21 mouse cellular contexts compared by ENCODE assay signal in genomic region chr19:59145492-59146140, GRCm38 (mm10). TPM values are rescaled to one million over a fixed set of nuclear protein-coding genes. Genes with fewer than 3 reads are reported as not detected.
DNase-seq lines count a peak whose midpoint lies in the region; ATAC-seq lines count a peak whose summit lies in the region.
"Had no signal": no experiment of that assay in that cellular context is flagged by ENCODE, and none has a peak within 500 bp of the region (broad histone marks: within the 10 kb centered on the region; RNA-seq: fewer than 3 reads in every experiment).

No protein-coding gene starts in this region.

- no peak overlapping the region for H3K4me2 ChIP-seq in embryonic facial prominence, embryonic 11.5 days (ENCODE audit: low read depth, low read length)
- H3K4me2 ChIP-seq in hindbrain, embryonic 16.5 days (ENCODE audit: low read length): no peak overlapping the region
- H3K4me2 ChIP-seq in hindbrain, embryonic 12.5 days (replicated peaks): no peak overlapping the region
- H3K4me2 ChIP-seq: heart, embryonic 13.5 days; liver, embryonic 11.5 days; lung, embryonic 14.5 days; neural tube, embryonic 13.5 days had no signal

- peak; percentile 30 for DNase-seq in embryonic facial prominence, embryonic 11.5 days (ENCODE audit: low spot score)
- DNase-seq in embryonic facial prominence, embryonic 10.5 days (ENCODE audit: low spot score): no peak
- peak; percentile 35 to 59 for DNase-seq in right cerebral cortex, postnatal 10 days (ENCODE audit: low spot score in 2 of 2)
- no peak for DNase-seq in right cerebral cortex, postnatal 25 days
- DNase-seq in thymus, postnatal 14 days: no peak
- no peak for DNase-seq in cerebellum, adult 18-20 months
- DNase-seq: cerebellum, postnatal 25 days; heart, postnatal 36 days; lung, embryonic 14.5 days; lung, postnatal 4 days; thymus, postnatal 36 days had no signal

- no peaks in the 10 kb centered on the region for H3K4me1 ChIP-seq in embryonic facial prominence, embryonic 11.5 days (ENCODE audit: control insufficient read depth, insufficient read depth, low read length)
- H3K4me1 ChIP-seq in embryonic facial prominence, embryonic 10.5 days: peaks cover 3% of the 10 kb centered on the region; the same call in 1 of the 2 replicates
- no peaks in the 10 kb centered on the region for H3K4me1 ChIP-seq in hindbrain, embryonic 16.5 days (ENCODE audit: control insufficient read depth, insufficient read depth, low read depth, low read length)
- no peaks in the 10 kb centered on the region for H3K4me1 ChIP-seq in hindbrain, embryonic 12.5 days
- H3K4me1 ChIP-seq: heart, embryonic 13.5 days; limb, embryonic 10.5 days; neural tube, embryonic 13.5 days had no signal

- WGBS in embryonic facial prominence, embryonic 11.5 days: 51% methylated on average over 9 of the region's 9 CpGs
- 60% methylated on average over 9 of the region's 9 CpGs for WGBS in embryonic facial prominence, embryonic 10.5 days
- WGBS in hindbrain, embryonic 16.5 days: 46% methylated on average over 9 of the region's 9 CpGs
- 54% methylated on average over 9 of the region's 9 CpGs for WGBS in hindbrain, embryonic 12.5 days

- H3K9me3 ChIP-seq in embryonic facial prominence, embryonic 11.5 days (replicated peaks; ENCODE audit: control insufficient read depth, low read length): no peaks in the 10 kb centered on the region
- no peaks in the 10 kb centered on the region for H3K9me3 ChIP-seq in embryonic facial prominence, embryonic 10.5 days
- no peaks in the 10 kb centered on the region for H3K9me3 ChIP-seq in hindbrain, embryonic 16.5 days (ENCODE audit: control insufficient read depth, low read length)
- H3K9me3 ChIP-seq in hindbrain, embryonic 12.5 days (replicated peaks): no peaks in the 10 kb centered on the region
- H3K9me3 ChIP-seq: G1E; heart, embryonic 13.5 days; limb, embryonic 10.5 days; neural tube, embryonic 13.5 days had no signal

- no peaks in the 10 kb centered on the region for H3K36me3 ChIP-seq in embryonic facial prominence, embryonic 11.5 days (replicated peaks; ENCODE audit: control insufficient read depth, insufficient read depth, low read depth, low read length)
- no peaks in the 10 kb centered on the region for H3K36me3 ChIP-seq in embryonic facial prominence, embryonic 10.5 days (replicated peaks)
- H3K36me3 ChIP-seq in hindbrain, embryonic 16.5 days (ENCODE audit: control insufficient read depth, insufficient read depth, low read length): no peaks in the 10 kb centered on the region
- no peaks in the 10 kb centered on the region for H3K36me3 ChIP-seq in hindbrain, embryonic 12.5 days
- H3K36me3 ChIP-seq: G1E; heart, embryonic 13.5 days; limb, embryonic 10.5 days; neural tube, embryonic 13.5 days had no signal

- no peak overlapping the region for H3K27ac ChIP-seq in embryonic facial prominence, embryonic 11.5 days (replicated peaks; ENCODE audit: low read depth, low read length)
- no peak overlapping the region for H3K27ac ChIP-seq in embryonic facial prominence, embryonic 10.5 days (replicated peaks)
- no peak overlapping the region for H3K27ac ChIP-seq in hindbrain, embryonic 16.5 days (ENCODE audit: low read depth, low read length)
- no peak overlapping the region for H3K27ac ChIP-seq in hindbrain, embryonic 12.5 days
- H3K27ac ChIP-seq: heart, embryonic 13.5 days; limb, embryonic 10.5 days; neural tube, embryonic 13.5 days had no signal

- H3K4me3 ChIP-seq in embryonic facial prominence, embryonic 11.5 days (ENCODE audit: low read depth, low read length): no peak overlapping the region
- H3K4me3 ChIP-seq in embryonic facial prominence, embryonic 10.5 days: no peak overlapping the region
- H3K4me3 ChIP-seq in hindbrain, embryonic 16.5 days (ENCODE audit: low read length): no peak overlapping the region
- H3K4me3 ChIP-seq in hindbrain, embryonic 12.5 days: no peak overlapping the region
- H3K4me3 ChIP-seq: heart, embryonic 13.5 days; limb, embryonic 10.5 days; neural tube, embryonic 13.5 days had no signal

- no peak overlapping the region for H3K9ac ChIP-seq in embryonic facial prominence, embryonic 11.5 days (replicated peaks; ENCODE audit: low read length)
- H3K9ac ChIP-seq in hindbrain, embryonic 16.5 days (ENCODE audit: low read depth, low read length): no peak overlapping the region
- no peak overlapping the region for H3K9ac ChIP-seq in hindbrain, embryonic 12.5 days
- H3K9ac ChIP-seq: heart, embryonic 13.5 days; lung, embryonic 14.5 days; neural tube, embryonic 13.5 days had no signal

- no peaks in the 10 kb centered on the region for H3K27me3 ChIP-seq in embryonic facial prominence, embryonic 11.5 days (ENCODE audit: control insufficient read depth, insufficient read depth, low read length)
- 0 out of 2 replicates have a peak, but pooled peaks cover 15% of the 10 kb centered on the region for H3K27me3 ChIP-seq in embryonic facial prominence, embryonic 10.5 days (replicated peaks; ENCODE audit: low read depth, poor library complexity, severe bottlenecking)
- H3K27me3 ChIP-seq in hindbrain, embryonic 16.5 days (replicated peaks; ENCODE audit: control insufficient read depth, insufficient read depth, low read length): no peaks in the 10 kb centered on the region
- peaks cover 6% of the 10 kb centered on the region; the same call in 1 of the 2 replicates for H3K27me3 ChIP-seq in hindbrain, embryonic 12.5 days
- H3K27me3 ChIP-seq: neural tube, embryonic 13.5 days had no signal

- no peak for ATAC-seq in embryonic facial prominence, embryonic 11.5 days (replicated peaks; ENCODE audit: insufficient number of reproducible peaks, low FRiP score, low TSS enrichment, low read depth)
- peak; percentile 80 for ATAC-seq in hindbrain, embryonic 16.5 days
- ATAC-seq in hindbrain, embryonic 12.5 days (ENCODE audit: low FRiP score): no peak
- ATAC-seq: CD4-positive, CD25-positive, alpha-beta regulatory T cell, adult 4 months; intestine, postnatal 0 days had no signal

RNA-seq across cellular contexts. Expression of gene Vax1, which starts 24.2 kb away (rescaled TPM):
- 2.2 and 2.6 TPM in 2 replicates for polyA plus RNA-seq in embryonic facial prominence, embryonic 11.5 days (2014; fragmentation: Nextera tagmentation; extraction: Ambion mirVana)
- polyA plus RNA-seq in embryonic facial prominence, embryonic 10.5 days (2016; fragmentation: Nextera tagmentation; extraction: Ambion mirVana): 1.2 and 1.7 TPM in 2 replicates
- polyA plus RNA-seq in hindbrain, embryonic 16.5 days (2015; fragmentation: Nextera tagmentation; extraction: Ambion mirVana): 0.31 TPM in 1 of 2 replicates, not detected in the other
- not detected in 2 replicates for polyA plus RNA-seq in hindbrain, embryonic 12.5 days (2016; fragmentation: Nextera tagmentation; extraction: Ambion mirVana)
- polyA plus RNA-seq: CD4-positive, CD25-positive, alpha-beta regulatory T cell, adult 4 months; G1E; heart, embryonic 13.5 days; intestine, postnatal 0 days; kidney, embryonic 16.5 days; limb, embryonic 10.5 days; liver, embryonic 11.5 days; lung, embryonic 14.5 days; neural tube, embryonic 13.5 days had no signal

Comparison
In these comparisons a context has a peak if more than half of its experiments do, and no peak if none do; other contexts are left out.
1. DNase-seq: peak in embryonic facial prominence, embryonic 11.5 days (single experiment) and right cerebral cortex, postnatal 10 days (2 of 2); none in embryonic facial prominence, embryonic 10.5 days (single experiment), right cerebral cortex, postnatal 25 days (single experiment), thymus, postnatal 14 days (single experiment) and cerebellum, adult 18-20 months (0 of 2).